Mouse (Mus musculus): Measurements from ENCODE around the gene Nfil3. TPM values are rescaled to one million over a fixed set of nuclear protein-coding genes. Genes with fewer than 3 reads are reported as not detected.
A peak's percentile ranks its signal among the peaks of the same experiment; 100 is the strongest.

The Nfil3 gene
- polyA plus RNA-seq, 1 experiment from 2014 or later: 52.9 TPM

DNA sequence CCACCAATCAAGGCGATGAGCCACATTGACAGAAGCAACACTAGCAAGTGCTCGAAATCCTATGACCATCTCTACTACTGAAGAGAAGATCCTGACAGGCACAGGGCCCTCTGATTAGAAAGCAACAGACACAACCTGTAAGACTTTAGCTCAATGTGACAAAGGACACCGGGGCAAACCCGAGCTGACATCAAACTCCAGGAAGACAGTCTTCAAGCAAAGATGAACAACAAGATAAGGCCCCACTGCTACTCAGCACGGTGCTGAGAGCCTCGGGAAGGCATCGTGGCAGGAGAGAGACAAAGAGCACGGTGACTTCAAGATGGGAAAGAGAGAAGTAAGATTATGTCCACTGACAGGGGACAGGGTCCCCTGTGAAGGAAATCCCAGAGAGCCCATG, 58.9 kb downstream of the Nfil3 start:
- WGBS: 90% methylated on average over 8 of the region's 8 CpGs
- Histone ChIP-seq H3K4me3 (no peak overlapping the region), H3K36me3 (no peaks in the 10 kb centered on the region; the same call in 1 of the 2 replicates), H3K9me3 (no peaks in the 10 kb centered on the region), H3K27me3 (no peaks in the 10 kb centered on the region), H3K9ac (no peak overlapping the region), H3K27ac (no peak overlapping the region), H3K4me2 (no peak overlapping the region), H3K4me1 (replicated peaks) (peaks cover 7% of the 10 kb centered on the region; the same call in 1 of the 2 replicates)
- ATAC-seq (ENCODE audit: low FRiP score): no peak

DNA sequence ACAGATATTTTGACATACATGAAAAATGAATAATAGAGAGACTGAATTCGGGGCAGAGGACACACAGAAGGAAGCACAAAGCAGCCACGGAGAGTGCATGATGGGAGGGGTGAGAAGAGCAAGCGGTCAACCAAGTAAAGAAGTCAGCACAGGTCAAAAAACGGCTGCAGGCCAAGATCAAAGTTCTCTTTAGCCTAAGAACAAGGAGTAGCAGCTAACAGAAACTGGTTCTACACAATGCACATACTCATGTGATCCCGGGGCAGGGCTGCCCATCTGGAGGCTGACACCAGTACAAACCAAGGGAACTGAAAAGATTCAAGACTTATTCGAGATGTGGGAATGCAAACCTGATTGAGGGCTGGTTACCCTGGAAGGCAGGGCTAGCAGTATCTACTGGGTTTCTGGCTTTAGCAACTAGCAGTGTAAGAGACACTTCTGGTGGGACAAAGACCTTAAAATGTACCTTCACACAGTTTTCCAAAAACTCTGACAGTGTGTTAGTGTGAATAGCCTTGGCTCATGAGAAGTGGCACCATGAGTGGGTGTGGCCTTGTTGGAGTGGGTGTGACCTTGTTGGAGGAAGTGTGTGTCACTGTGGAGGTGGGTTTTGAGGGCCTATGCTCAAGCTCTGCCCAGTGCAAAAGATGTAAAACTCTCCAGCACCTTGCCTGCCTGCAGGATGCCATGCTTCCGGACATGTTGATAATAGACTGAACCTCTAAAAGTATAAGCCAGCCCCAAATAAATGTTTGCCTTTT, 59.6 kb downstream of the Nfil3 start:
- no peak overlapping the region for H3K4me2 ChIP-seq
- H3K9me3 ChIP-seq: no peaks in the 10 kb centered on the region
- ATAC-seq (ENCODE audit: low FRiP score): no peak
- H3K36me3 ChIP-seq: no peaks in the 10 kb centered on the region; the same call in 1 of the 2 replicates
- 80% methylated on average over 7 of the region's 7 CpGs for WGBS
- H3K4me1 ChIP-seq (replicated peaks): peaks cover 8% of the 10 kb centered on the region
- no peak overlapping the region for H3K4me3 ChIP-seq
- H3K27ac ChIP-seq: no peak overlapping the region
- no peaks in the 10 kb centered on the region for H3K27me3 ChIP-seq
- no peak overlapping the region for H3K9ac ChIP-seq

DNA sequence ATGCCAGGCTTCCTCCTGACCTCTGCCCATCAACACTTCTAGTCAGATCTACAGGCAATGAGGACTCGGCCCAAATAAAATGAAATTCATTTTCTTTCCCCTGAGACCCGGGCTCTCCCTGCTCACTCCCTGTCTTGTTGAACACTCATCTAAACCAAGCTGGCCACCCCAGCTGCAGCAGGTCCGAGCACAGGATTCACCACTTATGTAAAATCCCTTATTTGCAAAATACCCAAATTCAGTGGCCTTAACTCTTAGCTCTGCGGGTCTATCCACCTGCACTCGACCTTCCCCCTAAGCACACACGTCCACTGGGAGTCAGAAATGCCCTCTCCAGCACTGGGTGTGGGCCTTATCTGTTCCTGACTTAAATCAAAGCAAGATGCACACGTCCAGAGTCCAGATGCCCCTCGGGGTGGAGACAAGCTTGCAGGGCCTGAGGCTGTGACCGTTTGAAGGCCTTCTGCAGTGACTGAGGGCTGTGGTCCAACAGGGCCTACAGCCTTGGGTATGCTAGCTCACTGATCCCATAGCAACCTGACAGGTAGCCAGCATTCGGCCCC, 61.0 kb downstream of the Nfil3 start:
- no peak for ATAC-seq (ENCODE audit: low FRiP score)
- H3K9ac ChIP-seq: peak overlapping the region; percentile 36
- no peak overlapping the region for H3K4me3 ChIP-seq
- 86% methylated on average over 10 of the region's 10 CpGs for WGBS
- no peaks in the 10 kb centered on the region; the same call in 1 of the 2 replicates for H3K36me3 ChIP-seq
- H3K27me3 ChIP-seq: no peaks in the 10 kb centered on the region
- no peak overlapping the region for H3K27ac ChIP-seq
- H3K9me3 ChIP-seq: no peaks in the 10 kb centered on the region
- no peak overlapping the region for H3K4me2 ChIP-seq
- peaks cover 20% of the 10 kb centered on the region for H3K4me1 ChIP-seq (replicated peaks)

DNA sequence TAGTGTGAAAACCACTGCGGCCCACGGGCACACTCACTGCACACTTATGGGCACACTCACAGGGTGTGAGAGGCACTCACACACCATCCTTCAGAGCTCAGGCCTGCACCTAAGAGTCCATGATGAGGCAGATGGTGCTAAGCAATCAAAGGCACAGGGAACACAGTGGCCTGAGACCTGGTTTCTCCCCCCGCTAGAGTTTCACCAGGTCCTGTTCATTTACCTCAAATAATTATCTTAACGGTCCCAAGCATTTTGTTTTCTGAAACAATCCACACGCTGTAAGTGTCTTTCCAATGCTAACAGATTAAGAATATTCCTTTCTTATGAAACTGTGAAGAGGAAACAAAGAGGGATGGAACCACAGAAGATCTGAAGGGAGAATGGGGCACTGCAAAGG, 62.5 kb downstream of the Nfil3 start:
- H3K36me3 ChIP-seq: no peaks in the 10 kb centered on the region; the same call in 1 of the 2 replicates
- H3K4me3 ChIP-seq: no peak overlapping the region
- 96% methylated on average over 5 of the region's 5 CpGs for WGBS
- H3K9me3 ChIP-seq: no peaks in the 10 kb centered on the region
- no peak overlapping the region for H3K4me2 ChIP-seq
- ATAC-seq (ENCODE audit: low FRiP score): no peak
- H3K27ac ChIP-seq: no peak overlapping the region
- H3K4me1 ChIP-seq (replicated peaks): peaks cover 34% of the 10 kb centered on the region
- H3K9ac ChIP-seq: no peak overlapping the region
- H3K27me3 ChIP-seq: no peaks in the 10 kb centered on the region

Other genes with a start within 250 kb of the Nfil3 start
- gene Auh, start 51.4 kb downstream of the Nfil3 start, polyA plus RNA-seq (2015; fragmentation: Nextera tagmentation; extraction: Ambion mirVana): 61.8 and 64.6 TPM in 2 replicates

Data from hindbrain, embryonic 13.5 days (tissue).